Mouse (Mus musculus) lung, adult 2 months (tissue): Measurements from ENCODE around the gene Adat1.

Source experiments
- CTCF ChIP-seq: fragments of 200-500 bp; IDR thresholded peaks from 2 replicates; pipeline ENCODE4 v1.5.1; 2011; ENCODE audit warnings: mild to moderate bottlenecking, low read length, control low read depth; ENCODE audit not compliant: insufficient read depth
- POLR2A ChIP-seq: fragments of 200-500 bp; IDR thresholded peaks from 2 replicates; pipeline ENCODE4 v1.6.1; 2011; ENCODE audit warnings: low read depth, mild to moderate bottlenecking, control low read depth, low read length, borderline replicate concordance; ENCODE audit errors: extremely low read depth

GRCm38 (mm10) chr8:112014936-112015335 lies 22.8 kb upstream of the Adat1 start, which contains the start of gene Gm6793:
- TF ChIP-seq CTCF (no peak), POLR2A (no peak)
